Mouse (Mus musculus) CH12.LX (cell line): ENCODE results near the gene Dnm3. TPM values are rescaled to one million over a fixed set of nuclear protein-coding genes. Genes with fewer than 3 reads are reported as not detected.

Experiments used
- DNase-seq: peaks from one replicate; pipeline ENCODE4 v3.0.0-alpha.2; 2013; ENCODE audit errors: extremely low read depth
- H3K27ac ChIP-seq: 2 replicates; pipeline ENCODE4 v1.5.1; 2012; ENCODE audit warnings: low read depth, mild to moderate bottlenecking, control low read depth, moderate library complexity; ENCODE audit not compliant: insufficient read depth
- H3K27me3 ChIP-seq: replicated peaks from 2 replicates; pipeline ENCODE3; 2012; ENCODE audit warnings: inconsistent platforms
- H3K36me3 ChIP-seq, 2 experiments: replicated peaks in 1 of 2; 2 replicates each; pipeline versions ENCODE3 to v1.6.1; 2012; ENCODE audit warnings: inconsistent platforms in 1 of 2, low read length in 1 of 2, mild to moderate bottlenecking in 1 of 2, mixed read lengths in 1 of 2, moderate library complexity in 1 of 2; ENCODE audit not compliant: control insufficient read depth in 1 of 2, insufficient read depth in 1 of 2
- H3K4me1 ChIP-seq, 2 experiments: 2 replicates each; pipeline ENCODE4 v1.6.1; 2012; ENCODE audit warnings: inconsistent platforms in 1 of 2, moderate library complexity in 1 of 2; ENCODE audit not compliant: insufficient read depth in 2 of 2, control insufficient read depth in 1 of 2
- H3K4me2 ChIP-seq: 2 replicates; pipeline ENCODE4 v1.6.1; 2012; ENCODE audit warnings: low read depth, mild to moderate bottlenecking, control low read depth; ENCODE audit not compliant: poor library complexity, insufficient read depth, severe bottlenecking
- H3K4me3 ChIP-seq, 3 experiments: fragments of 150-350 bp in 1 of 3; sonication (generic) in 1 of 3; replicated peaks in 1 of 3; 2 replicates each; pipeline versions ENCODE3 to v1.5.1; 2011 to 2012; ENCODE audit warnings: low read depth in 2 of 3, low read length in 2 of 3, mild to moderate bottlenecking in 2 of 3, moderate library complexity in 2 of 3, control low read depth in 1 of 3, improper control_type of control experiment in 1 of 3, inconsistent platforms in 1 of 3, mixed read lengths in 1 of 3; ENCODE audit not compliant: poor library complexity in 1 of 3
- H3K79me2 ChIP-seq: replicated peaks from 2 replicates; pipeline ENCODE4 v1.6.1; 2012; ENCODE audit warnings: mild to moderate bottlenecking, moderate library complexity; ENCODE audit not compliant: control insufficient read depth, poor library complexity, insufficient read depth, severe bottlenecking; ENCODE audit errors: extremely low read depth
- H3K9ac ChIP-seq: 2 replicates; pipeline ENCODE4 v1.6.1; 2012; ENCODE audit warnings: low read depth, mild to moderate bottlenecking, control low read depth, moderate library complexity; ENCODE audit not compliant: insufficient read depth
- H3K9me3 ChIP-seq: replicated peaks from 2 replicates; pipeline ENCODE3; 2012; ENCODE audit warnings: low read length, inconsistent platforms, mixed read lengths
- BHLHE40 ChIP-seq: IDR thresholded peaks from 2 replicates; pipeline ENCODE4 v1.6.1; 2011; ENCODE audit warnings: mild to moderate bottlenecking, low read depth, low read length, improper control_type of control experiment
- CHD1 ChIP-seq: IDR thresholded peaks from 2 replicates; pipeline ENCODE4 v1.6.1; 2012; ENCODE audit warnings: low read depth, low read length, improper control_type of control experiment, inconsistent platforms
- CTCF ChIP-seq, 2 experiments: IDR thresholded peaks in 1 of 2; conservative IDR thresholded peaks in 1 of 2; 2 replicates each; pipeline ENCODE4 v1.5.1; 2011 to 2012; ENCODE audit warnings: low read depth in 2 of 2, low read length in 2 of 2, improper control_type of control experiment in 1 of 2, inconsistent platforms in 1 of 2, mild to moderate bottlenecking in 1 of 2, moderate library complexity in 1 of 2
- GABPA ChIP-seq: IDR thresholded peaks from 2 replicates; pipeline ENCODE4 v1.6.1; 2012; ENCODE audit warnings: low read depth, low read length, improper control_type of control experiment, inconsistent platforms; ENCODE audit not compliant: insufficient replicate concordance
- HCFC1 ChIP-seq: IDR thresholded peaks from 2 replicates; pipeline ENCODE4 v1.6.1; 2012; ENCODE audit warnings: low read depth, mild to moderate bottlenecking, inconsistent platforms, low read length, improper control_type of control experiment
- MEF2A ChIP-seq: IDR thresholded peaks from 2 replicates; pipeline ENCODE4 v1.6.1; 2014; ENCODE audit warnings: low read depth, mild to moderate bottlenecking, inconsistent platforms, low read length, improper control_type of control experiment, borderline replicate concordance
- MXI1 ChIP-seq: IDR thresholded peaks from 2 replicates; pipeline ENCODE4 v1.6.1; 2011; ENCODE audit warnings: mild to moderate bottlenecking, low read depth, low read length, improper control_type of control experiment
- POLR2A ChIP-seq: IDR thresholded peaks from 2 replicates; pipeline ENCODE4 v1.6.1; 2011; ENCODE audit warnings: low read depth, mild to moderate bottlenecking, improper control_type of control experiment, low read length
- RAD21 ChIP-seq: IDR thresholded peaks from 2 replicates; pipeline ENCODE4 v1.6.1; 2011; ENCODE audit warnings: low read depth, mild to moderate bottlenecking, low read length, improper control_type of control experiment, moderate library complexity
- RCOR1 ChIP-seq: conservative IDR thresholded peaks from 2 replicates; pipeline ENCODE4 v1.6.1; 2012; ENCODE audit warnings: low read depth, mild to moderate bottlenecking, inconsistent platforms, low read length, improper control_type of control experiment
- SIN3A ChIP-seq: IDR thresholded peaks from 2 replicates; pipeline ENCODE4 v1.6.1; 2012; ENCODE audit warnings: low read length, improper control_type of control experiment, inconsistent platforms
- USF1 ChIP-seq: IDR thresholded peaks from 2 replicates; pipeline ENCODE4 v1.6.1; 2014; ENCODE audit warnings: low read depth, mild to moderate bottlenecking, inconsistent platforms, low read length, improper control_type of control experiment
- ZNF384 ChIP-seq: IDR thresholded peaks from 2 replicates; pipeline ENCODE4 v1.6.1; 2012; ENCODE audit warnings: low read depth, low read length, improper control_type of control experiment, inconsistent platforms
- dilution Hi-C: fragments of 300-500 bp; cut with MboI; formaldehyde crosslinking; loops from 2 replicates; pipeline ENCODE4 v1.14.3; 2020; ENCODE audit warnings: low sequenced_read_pairs; ENCODE audit not compliant: extremely low pct_unique_long_range_greater_than_20kb, extremely low pct_ligation_motif_present
- in situ Hi-C: fragments of 300-500 bp; cut with MboI; formaldehyde crosslinking; loops from 3 replicates; pipeline ENCODE4 v1.14.3; 2019; ENCODE audit warnings: low sequenced_read_pairs, low pct_ligation_motif_present, low pct_unique_long_range_greater_than_20kb, mixed read lengths
- polyA plus RNA-seq: library from polyadenylated mRNA; unstranded; fragments of >175 nt; gene quantifications from 2 replicates; pipeline ENCODE4 v1.2.1, GENCODE M21; 2012; ENCODE audit warnings: low read depth; ENCODE audit not compliant: insufficient read length
- total RNA-seq, 2 experiments: library from RNA; depleted of rRNA; stranded (reverse); fragments of 300-350 nt in 1 of 2; fragments of >200 nt in 1 of 2; gene quantifications; 2 replicates each; pipeline ENCODE4 v1.2.3; 2012 to 2014

Gene Dnm3
- total and polyA plus RNA-seq, 3 experiments = 3.6 to 9.5 (median 6.9) TPM

GRCm38 (mm10) chr1:162082711-162083110, 395.1 kb downstream of the Dnm3 start:
- TF ChIP-seq HCFC1 (no peak), ZNF384 (no peak), BHLHE40 (no peak), RCOR1 (no peak), MEF2A (no peak), POLR2A (no peak), MXI1 (no peak)
- Histone ChIP-seq H3K27me3 (no peaks in the 10 kb centered on the region), H3K4me1 (peaks cover 3 to 8% of the 10 kb centered on the region in 2 experiments; a peak in 1 of 4 replicates), H3K36me3 (peaks cover 5 to 7% of the 10 kb centered on the region in 2 experiments), H3K4me2 (no peak overlapping the region), H3K9ac (no peak overlapping the region), H3K79me2 (no peaks in the 10 kb centered on the region), H3K27ac (no peak overlapping the region), H3K9me3 (no peaks in the 10 kb centered on the region), H3K4me3 (no peak overlapping the region)
- no peak for DNase-seq
- dilution Hi-C loops = no loop called here
- in situ Hi-C loops = no loop called here

- no peak overlapping the region for H3K9ac ChIP-seq
- no peak overlapping the region for H3K4me2 ChIP-seq
- peaks cover 5 to 9% of the 10 kb centered on the region in 2 experiments for H3K36me3 ChIP-seq
- TF ChIP-seq GABPA (no peak), RAD21 (no peak)
- TF ChIP-seq, all 38 proteins: peak for 0
- Histone ChIP-seq H3K4me1 (peaks cover 3 to 8% of the 10 kb centered on the region in 2 experiments; a peak in 1 of 4 replicates), H3K27me3 (no peaks in the 10 kb centered on the region), H3K9me3 (no peaks in the 10 kb centered on the region), H3K4me3 (no peak overlapping the region), H3K79me2 (no peaks in the 10 kb centered on the region), H3K27ac (no peak overlapping the region)
- dilution Hi-C loops = no loop called here
- in situ Hi-C loops = no loop called here
- no peak for DNase-seq
Measured at GRCm38 (mm10) chr1:162081693-162082372, 396.0 kb downstream of the Dnm3 start.

- H3K4me1 ChIP-seq = peaks cover 3 to 9% of the 10 kb centered on the region in 2 experiments; a peak in 1 of 4 replicates
- in situ Hi-C loops (no loop called here), dilution Hi-C loops (no loop called here)
- no peaks in the 10 kb centered on the region for H3K79me2 ChIP-seq
- no peak overlapping the region for H3K4me2 ChIP-seq
- no peak overlapping the region for H3K9ac ChIP-seq
- DNase-seq = no peak
- no peaks in the 10 kb centered on the region for H3K9me3 ChIP-seq
- H3K36me3 ChIP-seq = peaks cover 5 to 9% of the 10 kb centered on the region in 2 experiments
- H3K27me3 ChIP-seq = no peaks in the 10 kb centered on the region
- H3K27ac ChIP-seq = no peak overlapping the region
- TF ChIP-seq CHD1 (no peak), USF1 (no peak), SIN3A (no peak), CTCF (conservative IDR thresholded peaks at IDR 0.05 in 1 of 2, IDR thresholded peaks at IDR 0.05 in 1 of 2; ENCODE audit: low read depth in 2 of 2, low read length in 2 of 2) (no peak)
- no peak overlapping the region for H3K4me3 ChIP-seq
Measured at GRCm38 (mm10) chr1:162079989-162080388, 397.8 kb downstream of the Dnm3 start.
